Mouse (Mus musculus): ENCODE data around the gene Ift80.
A peak's percentile ranks its signal among the peaks of the same experiment; 100 is the strongest.
"Not testable (repeated sequence)": the region's sequence is repeated elsewhere in the genome, so short reads cannot be mapped to it uniquely, and the experiment has no call there.

Ift80 gene

GRCm38 (mm10) chr3:69004437-69005337 is at the start of gene Ift80, which contains the start of gene Smc4:
TSS of gene Ift80 (minus strand) at chr3:69004570.
TSS of gene Smc4 (plus strand) at chr3:69004738.
- DNase-seq (ENCODE audit: low read depth, low spot score) = peak; percentile 99

GRCm38 (mm10) chr3:69051894-69052293 is 47.5 kb upstream of the Ift80 start:
- DNase-seq (ENCODE audit: low read depth, low spot score) = no peak

GRCm38 (mm10) chr3:69049011-69049410 is 44.6 kb upstream of the Ift80 start:
- DNase-seq (ENCODE audit: low read depth, low spot score) = no peak

- DNase-seq (ENCODE audit: low read depth, low spot score) = peak; percentile 51
These were observed 43.3 kb upstream of the Ift80 start for GRCm38 (mm10) chr3:69047684-69048083.

GRCm38 (mm10) chr3:69046509-69046908 is 42.1 kb upstream of the Ift80 start:
- peak; percentile 79 for DNase-seq (ENCODE audit: low read depth, low spot score)

GRCm38 (mm10) chr3:69045750-69046149 is 41.4 kb upstream of the Ift80 start:
- DNase-seq (ENCODE audit: low read depth, low spot score) = peak; percentile 57

GRCm38 (mm10) chr3:69045400-69045703 is 41.0 kb upstream of the Ift80 start:
- no peak for DNase-seq (ENCODE audit: low read depth, low spot score)

GRCm38 (mm10) chr3:69044645-69045399 is 40.5 kb upstream of the Ift80 start, which contains the start of gene Trim59:
TSS of gene Trim59 (minus strand) at chr3:69044755.
- DNase-seq (ENCODE audit: low read depth, low spot score) = peak; percentile 89

GRCm38 (mm10) chr3:69044167-69044591 is 39.8 kb upstream of the Ift80 start:
- DNase-seq (ENCODE audit: low read depth, low spot score) = peak; percentile 52

- no peak for DNase-seq (ENCODE audit: low read depth, low spot score)
These were observed 36.9 kb upstream of the Ift80 start for GRCm38 (mm10) chr3:69041298-69041697.

- peak; percentile 49 for DNase-seq (ENCODE audit: low read depth, low spot score)
These were observed 35.7 kb upstream of the Ift80 start for GRCm38 (mm10) chr3:69040105-69040504.

- no peak for DNase-seq (ENCODE audit: low read depth, low spot score)
These were observed 21.9 kb upstream of the Ift80 start for GRCm38 (mm10) chr3:69026133-69026783.

GRCm38 (mm10) chr3:69020764-69021163 is 16.4 kb upstream of the Ift80 start:
- no peak for DNase-seq (ENCODE audit: low read depth, low spot score)

GRCm38 (mm10) chr3:69020285-69020684 is 15.9 kb upstream of the Ift80 start:
- DNase-seq (ENCODE audit: low read depth, low spot score) = peak; percentile 68

- DNase-seq (ENCODE audit: low read depth, low spot score) = not testable (repeated sequence)
These were observed 14.3 kb upstream of the Ift80 start for GRCm38 (mm10) chr3:69018635-69019034.

- no peak for DNase-seq (ENCODE audit: low read depth, low spot score)
These were observed 12.8 kb upstream of the Ift80 start for GRCm38 (mm10) chr3:69017181-69017580.

- DNase-seq (ENCODE audit: low read depth, low spot score) = peak; percentile 26
These were observed 4.5 kb upstream of the Ift80 start for GRCm38 (mm10) chr3:69008873-69009272.

GRCm38 (mm10) chr3:69006246-69006760 is 1.9 kb upstream of the Ift80 start:
- DNase-seq (ENCODE audit: low read depth, low spot score) = no peak

- DNase-seq (ENCODE audit: low read depth, low spot score) = peak; percentile 60
These were observed 1.2 kb upstream of the Ift80 start for GRCm38 (mm10) chr3:69005338-69006245.

- DNase-seq (ENCODE audit: low read depth, low spot score) = no peak
These were observed 324 bp downstream of the Ift80 start for GRCm38 (mm10) chr3:69004055-69004436.

GRCm38 (mm10) chr3:69002781-69003180 is 1.6 kb downstream of the Ift80 start:
- DNase-seq (ENCODE audit: low read depth, low spot score) = no peak

Measured in 3T3-L1 (cell line).